Comparison of ENCODE assay signal across 20 mouse cellular contexts in the genomic region with DNA sequence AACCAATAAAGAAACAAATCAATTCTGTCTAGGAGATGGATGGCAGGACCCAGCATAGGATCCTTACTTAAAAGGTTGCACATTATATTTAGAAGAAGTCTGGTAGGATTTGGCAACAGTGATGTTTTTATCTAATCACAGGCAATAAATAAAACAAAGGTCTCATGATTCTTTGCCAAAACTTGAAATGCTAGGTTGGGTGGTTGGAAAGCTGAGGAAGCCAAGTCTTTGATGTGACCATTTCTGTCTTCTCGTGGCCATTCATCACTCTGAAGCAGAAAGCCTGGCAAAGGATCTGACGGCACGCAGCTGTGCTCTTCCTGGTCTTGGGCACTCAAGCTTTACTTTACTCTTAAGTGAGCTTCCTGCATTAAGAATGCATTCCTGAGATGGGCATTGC.
DNase-seq lines count a peak whose midpoint lies in the region.
"Had no signal": no experiment of that assay in that cellular context is flagged by ENCODE, and none has a peak within 500 bp of the region (broad histone marks: within the 10 kb centered on the region; RNA-seq: fewer than 3 reads in every experiment).

No protein-coding gene starts in this region.

- DNase-seq in adrenal gland, adult (ENCODE audit: inconsistent age in 2 of 2, low spot score in 1 of 2) = peak; percentile 60 to 80
- DNase-seq in adrenal gland, postnatal 4 days (ENCODE audit: low spot score in 2 of 2) = no peak
- peak; percentile 7 for DNase-seq in kidney, postnatal 14 days
- no peak for DNase-seq in kidney, postnatal 25 days
- peak; percentile 11 for DNase-seq in lung, postnatal 10 days
- DNase-seq in lung, postnatal 14 days = no peak
- DNase-seq in adrenal gland, postnatal 36 days = peak; percentile 45 to 68
- no peak for DNase-seq in embryo, embryonic 9.5 days (ENCODE audit: extremely low spot score)
- DNase-seq: cerebellum, adult 18-20 months; cerebellum, postnatal 10 days; gastrocnemius, adult 2 months; gastrocnemius, postnatal 36 days; heart, adult 2 months; heart, postnatal 14 days; kidney, adult 2 months; liver, embryonic 13.5 days; right cerebral cortex, adult 18-20 months; spleen, adult 18-20 months; thymus, adult 2 months; thymus, postnatal 36 days had no signal

Comparison
In these comparisons a context has a peak if more than half of its experiments do, and no peak if none do; other contexts are left out.
1. DNase-seq: peak in adrenal gland, adult (2 of 2), kidney, postnatal 14 days (single experiment), lung, postnatal 10 days (single experiment) and adrenal gland, postnatal 36 days (2 of 2); none in adrenal gland, postnatal 4 days (0 of 2), kidney, postnatal 25 days (0 of 2), lung, postnatal 14 days (single experiment) and embryo, embryonic 9.5 days (single experiment).